Mouse (Mus musculus) thymus, adult 2 months (tissue): ENCODE measurements around the gene Fgfbp3.

Experiments
- CTCF ChIP-seq: fragments of 200-500 bp; IDR thresholded peaks from 2 replicates; pipeline ENCODE4 v1.5.1; 2012; ENCODE audit warnings: mild to moderate bottlenecking, control low read depth, low read length, moderate library complexity, borderline replicate concordance; ENCODE audit not compliant: control insufficient read depth, poor library complexity, insufficient read depth; ENCODE audit errors: extremely low read depth
- POLR2A ChIP-seq: fragments of 200-500 bp; IDR thresholded peaks from 2 replicates; pipeline ENCODE4 v1.6.1; 2012; ENCODE audit warnings: mild to moderate bottlenecking, low read length, control low read depth, moderate library complexity; ENCODE audit not compliant: control insufficient read depth, poor library complexity, insufficient read depth; ENCODE audit errors: extremely low read depth

DNA sequence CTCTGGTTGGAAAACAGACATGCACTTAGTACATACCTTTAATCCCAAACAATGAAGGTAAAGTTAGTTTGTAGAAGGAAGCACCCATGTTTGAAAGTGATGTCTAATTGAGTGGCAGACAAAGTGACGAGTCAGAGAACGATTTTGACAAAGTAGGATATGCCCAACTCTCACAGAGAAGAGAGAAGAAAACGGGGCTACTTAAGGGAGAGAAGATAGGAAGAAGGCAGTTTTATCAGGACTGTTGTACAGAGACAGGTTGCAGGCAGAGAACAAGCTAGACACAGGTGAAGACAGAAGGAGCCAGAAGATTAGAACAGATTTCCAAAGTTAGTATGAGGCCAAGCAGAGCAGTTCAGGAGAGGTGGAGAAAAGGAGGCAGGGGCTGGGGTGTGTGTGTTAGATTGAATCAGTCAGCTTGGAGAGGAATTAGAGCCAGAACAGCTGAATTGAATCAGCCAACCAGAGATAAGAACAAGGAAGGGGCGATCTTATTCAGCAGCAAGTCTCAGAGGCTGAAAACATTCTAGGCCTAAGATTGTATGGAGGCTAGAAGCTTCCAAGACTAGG, 34.3 kb upstream of the Fgfbp3 start:
- TF ChIP-seq CTCF (no peak), POLR2A (no peak)
